Mouse (Mus musculus) adrenal gland, adult (tissue): ENCODE measurements around the gene Stxbp6.

ENCODE experiments used
- DNase-seq, 2 experiments: peaks; one replicate each; pipeline ENCODE4 v3.0.0; 2022 to 2023; ENCODE audit warnings: low spot score in 1 of 2; ENCODE audit not compliant: inconsistent age in 2 of 2

Gene Stxbp6

GRCm38 (mm10) chr12:45058007-45058406 is 16.5 kb downstream of the Stxbp6 start:
- no peak for DNase-seq

GRCm38 (mm10) chr12:45056372-45056771 is 18.1 kb downstream of the Stxbp6 start:
- no peak for DNase-seq

DNA sequence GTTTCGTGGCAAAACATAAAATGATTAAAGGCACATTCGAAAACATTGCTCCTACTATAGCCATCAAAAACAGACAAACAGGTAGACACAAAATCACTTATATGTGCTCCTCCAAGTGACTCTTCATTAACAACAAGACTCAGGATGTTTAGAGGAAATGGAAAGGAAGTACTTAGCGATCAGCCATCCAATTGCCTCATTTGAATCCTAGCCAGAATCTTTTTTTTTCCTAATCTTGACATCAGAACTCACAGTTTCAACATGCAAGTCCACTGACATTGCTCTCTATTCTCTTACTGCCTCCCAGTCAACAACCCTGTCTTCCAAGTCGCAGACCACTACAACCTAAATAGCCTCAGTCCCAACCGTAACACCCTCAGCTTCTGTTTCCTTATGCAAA is 21.2 kb downstream of the Stxbp6 start:
- no peak for DNase-seq

GRCm38 (mm10) chr12:45052860-45053259 is 21.6 kb downstream of the Stxbp6 start:
- no peak for DNase-seq

GRCm38 (mm10) chr12:45049894-45050293 is 24.6 kb downstream of the Stxbp6 start:
- DNase-seq: peak; percentile 29 to 42

GRCm38 (mm10) chr12:45047711-45048110 is 26.8 kb downstream of the Stxbp6 start:
- DNase-seq: peak in 1 of 2 experiments; percentile 39

GRCm38 (mm10) chr12:45047172-45047571 is 27.3 kb downstream of the Stxbp6 start:
- peak; percentile 28 to 74 for DNase-seq

GRCm38 (mm10) chr12:45044581-45044980 is 29.9 kb downstream of the Stxbp6 start:
- DNase-seq: no peak

- no peak for DNase-seq
Measured at GRCm38 (mm10) chr12:45042591-45043091, 31.9 kb downstream of the Stxbp6 start.

DNA sequence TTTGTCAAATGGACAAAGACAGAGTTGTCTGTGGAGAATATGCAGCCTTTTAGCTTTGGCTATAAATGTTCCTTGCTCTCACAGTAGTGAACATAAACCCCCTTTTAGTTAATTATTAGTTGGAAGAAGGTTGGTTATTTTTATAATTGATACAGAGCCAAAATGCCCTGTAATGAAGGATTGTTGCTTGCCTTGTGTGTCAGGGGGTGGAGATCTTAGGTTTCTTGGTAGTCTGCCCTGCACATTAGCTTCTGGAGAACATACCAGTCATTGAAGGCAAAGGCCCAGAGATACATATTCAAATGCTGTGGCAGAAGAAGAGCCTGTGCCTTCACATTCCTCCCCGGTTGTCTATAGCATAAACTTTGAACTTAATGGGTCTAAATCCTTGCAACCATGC is 37.0 kb downstream of the Stxbp6 start:
- DNase-seq: peak in 1 of 2 experiments; percentile 32

- DNase-seq: peak in 1 of 2 experiments; percentile 35
Measured at GRCm38 (mm10) chr12:45037091-45037490, 37.4 kb downstream of the Stxbp6 start.

- no peak for DNase-seq
Measured at GRCm38 (mm10) chr12:45030681-45031080, 43.8 kb downstream of the Stxbp6 start.

DNA sequence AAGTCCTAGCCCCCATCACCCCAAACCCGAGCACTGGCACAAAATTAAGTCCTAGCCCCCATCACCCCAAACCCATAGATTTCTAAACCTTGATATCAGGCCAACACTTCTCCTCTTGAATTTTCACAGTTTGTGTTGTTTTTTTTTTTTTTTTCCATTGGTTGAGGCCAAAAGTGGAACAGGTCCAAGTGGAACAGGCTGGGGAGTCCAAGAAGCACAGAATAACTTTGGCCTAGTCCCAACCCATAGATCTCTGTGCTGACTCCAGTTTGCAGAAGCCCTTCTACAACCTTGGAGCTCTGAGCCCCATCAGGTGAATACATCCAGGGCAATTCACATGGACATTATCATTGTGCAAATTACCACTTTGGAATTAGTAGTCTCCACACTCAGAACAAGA is 48.2 kb downstream of the Stxbp6 start:
- DNase-seq: no peak

DNA sequence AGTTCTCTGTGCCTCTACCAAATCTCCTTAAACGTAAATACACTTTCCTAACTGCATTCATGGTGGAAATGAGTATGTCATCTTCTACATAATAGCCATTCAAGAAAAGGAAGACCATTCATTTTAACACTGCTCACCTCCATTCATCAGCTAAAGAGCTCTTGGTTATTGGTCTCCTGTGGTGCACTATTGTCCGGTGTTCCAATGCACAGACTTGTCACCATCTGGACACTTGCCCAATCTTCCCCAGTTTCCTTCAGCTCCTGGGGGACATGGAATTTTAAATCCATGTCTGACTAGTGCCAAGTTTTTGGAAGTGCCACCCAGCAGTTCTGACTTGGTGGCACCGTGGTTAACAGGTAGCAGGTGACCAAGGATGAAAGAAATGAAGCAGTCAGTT is 54.5 kb downstream of the Stxbp6 start:
- no peak for DNase-seq

DNA sequence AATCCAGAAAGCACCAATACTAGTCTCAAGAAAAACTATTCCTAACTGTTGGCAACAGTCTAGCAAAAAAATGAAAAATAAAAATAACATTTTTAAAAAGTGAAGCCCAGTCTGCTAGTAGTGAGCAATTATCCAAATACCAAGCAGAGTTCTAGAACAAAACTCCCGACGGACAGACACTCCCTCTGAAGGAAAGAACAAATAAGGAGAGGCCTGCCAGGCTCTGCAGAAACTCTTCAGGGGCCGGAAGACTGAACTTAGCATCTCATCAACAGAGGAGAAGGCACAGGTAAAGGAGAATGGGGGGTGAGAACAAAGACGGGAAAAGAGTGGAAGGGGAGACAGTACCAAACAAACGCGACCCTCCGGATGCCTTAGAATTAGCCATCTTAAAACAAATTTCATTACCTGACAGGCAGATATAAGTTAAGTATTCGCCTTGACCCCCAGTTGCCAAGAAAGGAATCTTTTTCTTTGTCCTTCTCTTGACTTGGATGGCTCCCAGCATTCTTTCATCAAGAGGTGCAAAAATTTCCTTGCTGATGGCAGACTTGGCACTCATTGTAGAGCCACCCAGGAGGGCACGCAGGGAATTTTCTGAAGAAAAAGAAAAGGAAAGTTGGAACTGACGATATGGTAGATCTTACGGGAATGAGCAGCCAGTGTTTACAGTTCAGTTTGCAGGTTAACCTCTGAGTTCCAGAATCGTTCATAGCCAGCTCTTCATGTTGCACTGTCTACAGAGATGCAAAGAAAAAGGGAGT is 55.3 kb downstream of the Stxbp6 start:
- no peak for DNase-seq

DNA sequence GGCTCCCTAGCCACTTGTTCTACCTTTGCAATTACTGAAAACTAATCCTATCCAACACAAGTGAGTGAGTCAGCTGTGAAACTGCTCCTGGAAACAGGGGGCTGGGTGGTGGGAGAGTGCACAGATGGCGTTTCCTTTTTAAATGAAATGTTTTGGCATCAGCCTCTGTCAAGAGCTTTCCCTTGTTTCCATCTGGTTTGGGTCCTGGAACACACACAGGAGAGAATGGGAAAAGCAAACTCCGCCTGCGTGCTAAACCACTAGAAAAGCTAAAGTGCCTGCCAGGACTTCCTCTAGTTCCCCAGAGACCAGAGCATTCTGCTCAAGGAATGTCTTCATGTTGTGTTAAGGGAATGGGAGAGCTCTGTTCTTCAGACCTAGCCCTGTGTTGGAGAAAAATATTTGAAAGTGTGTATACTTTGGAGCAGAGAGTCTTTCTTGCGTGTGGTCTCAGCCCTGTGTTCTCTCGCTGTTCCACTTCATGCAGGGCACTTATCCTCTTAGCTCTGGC is 61.2 kb downstream of the Stxbp6 start:
- peak in 1 of 2 experiments; percentile 29 for DNase-seq

- DNase-seq: no peak
Measured at GRCm38 (mm10) chr12:45011436-45012089, 62.9 kb downstream of the Stxbp6 start.

DNA sequence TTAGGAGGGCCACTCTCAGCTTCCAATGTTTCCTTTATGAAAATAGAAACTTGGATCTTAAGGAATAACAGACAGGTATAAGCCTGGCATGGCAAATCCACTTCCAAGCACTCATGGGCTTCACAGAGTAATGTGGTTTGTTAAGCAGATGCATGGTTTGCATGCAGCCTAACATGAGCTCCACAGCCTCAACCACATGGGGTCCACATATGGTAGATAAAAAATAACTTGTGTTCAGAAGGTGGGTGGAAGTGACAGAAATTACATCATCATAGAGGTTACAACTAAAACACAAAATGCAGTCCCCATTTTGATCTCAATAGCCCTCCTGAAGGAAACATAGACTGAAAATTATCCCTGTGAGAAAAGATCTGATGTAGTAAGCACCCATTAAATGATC is 63.5 kb downstream of the Stxbp6 start:
- DNase-seq: no peak

GRCm38 (mm10) chr12:45009984-45010611 is 64.4 kb downstream of the Stxbp6 start:
- DNase-seq: no peak

DNA sequence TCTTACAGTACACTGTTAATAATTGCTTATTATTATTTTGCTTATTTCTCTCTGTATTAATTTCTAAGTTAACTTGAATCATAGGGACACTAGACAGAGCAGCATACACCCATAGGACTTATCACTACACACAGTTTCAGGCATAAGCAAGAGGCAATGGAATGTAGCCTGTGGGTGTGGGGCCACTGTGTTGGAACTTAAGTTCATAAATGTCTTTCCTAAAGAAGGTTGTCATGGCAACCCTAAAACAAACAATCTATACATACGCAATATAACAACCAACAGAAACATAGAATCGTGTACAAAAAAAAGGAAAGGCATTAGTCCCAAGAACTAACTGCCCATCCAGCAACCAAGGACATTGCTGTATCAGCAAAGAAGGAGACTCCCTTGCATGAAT is 67.9 kb downstream of the Stxbp6 start:
- no peak for DNase-seq

- DNase-seq: no peak
Measured at GRCm38 (mm10) chr12:45006049-45006448, 68.5 kb downstream of the Stxbp6 start.

- DNase-seq: no peak
Measured at GRCm38 (mm10) chr12:45001996-45002395, 72.5 kb downstream of the Stxbp6 start.
